Mouse (Mus musculus): ENCODE results near the gene Asxl1.

Gene Asxl1

GRCm38 (mm10) chr2:153443434-153444240 is 98.0 kb downstream of the Asxl1 start:
- DNase-seq (ENCODE audit: low read depth, low spot score) = no peak

- no peak for DNase-seq (ENCODE audit: low read depth, low spot score)
Measured at GRCm38 (mm10) chr2:153444254-153445136, 98.9 kb downstream of the Asxl1 start.

GRCm38 (mm10) chr2:153445137-153446016 is 99.7 kb downstream of the Asxl1 start:
- DNase-seq (ENCODE audit: low read depth, low spot score) = no peak

- DNase-seq (ENCODE audit: low read depth, low spot score) = no peak
Measured at GRCm38 (mm10) chr2:153446017-153446408, 100.4 kb downstream of the Asxl1 start.

DNA sequence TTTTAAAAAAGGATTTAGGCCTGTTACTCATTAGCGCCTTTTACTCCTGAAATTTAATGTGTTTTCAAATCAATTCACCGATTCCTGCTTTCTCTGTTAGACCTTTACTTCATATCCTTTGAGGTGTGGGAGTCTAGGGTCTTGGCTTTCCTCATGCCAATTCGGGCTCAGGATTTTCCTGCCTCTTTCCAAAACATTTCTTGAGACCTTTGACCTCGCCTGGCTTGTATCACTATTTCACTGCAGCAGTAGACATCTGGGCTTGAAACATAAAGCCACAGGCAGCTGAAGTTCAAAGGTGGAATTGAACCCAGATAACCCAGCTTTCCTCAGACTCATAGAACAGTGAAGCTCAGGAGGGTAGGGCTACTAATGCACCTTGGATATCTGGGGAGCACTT is 100.8 kb downstream of the Asxl1 start:
- DNase-seq (ENCODE audit: low read depth, low spot score) = no peak

DNA sequence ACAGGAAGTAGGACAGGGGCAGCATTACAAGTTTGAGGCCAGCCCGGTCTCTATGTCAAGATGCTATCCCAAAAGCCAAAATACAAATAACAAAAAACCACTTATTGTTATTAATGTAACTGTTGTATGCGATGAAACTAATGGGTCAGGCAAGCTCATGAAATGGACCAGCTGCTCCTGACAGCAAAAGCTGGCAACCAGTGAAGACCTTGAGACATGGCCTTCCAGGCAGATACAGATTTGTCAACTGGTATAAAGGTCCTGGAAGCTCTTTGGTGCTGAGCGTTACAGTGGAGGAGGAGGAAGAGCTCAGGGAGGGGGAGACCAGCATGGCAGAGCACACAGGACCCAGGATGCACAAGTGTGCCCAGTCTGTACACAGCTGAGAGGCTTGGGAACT is 102.1 kb downstream of the Asxl1 start:
- no peak for DNase-seq (ENCODE audit: low read depth, low spot score)

- DNase-seq (ENCODE audit: low read depth, low spot score) = no peak
Measured at GRCm38 (mm10) chr2:153448519-153448918, 102.9 kb downstream of the Asxl1 start.
